Mouse (Mus musculus): ENCODE measurements around the gene Lgals7.
"Not testable (repeated sequence)": the region's sequence is repeated elsewhere in the genome, so short reads cannot be mapped to it uniquely, and the experiment has no call there.

Lgals7 gene

GRCm38 (mm10) chr7:28877155-28877554, 13.5 kb downstream of the Lgals7 start:
- in situ Hi-C loops (cut with MboI), result no loop called here

DNA sequence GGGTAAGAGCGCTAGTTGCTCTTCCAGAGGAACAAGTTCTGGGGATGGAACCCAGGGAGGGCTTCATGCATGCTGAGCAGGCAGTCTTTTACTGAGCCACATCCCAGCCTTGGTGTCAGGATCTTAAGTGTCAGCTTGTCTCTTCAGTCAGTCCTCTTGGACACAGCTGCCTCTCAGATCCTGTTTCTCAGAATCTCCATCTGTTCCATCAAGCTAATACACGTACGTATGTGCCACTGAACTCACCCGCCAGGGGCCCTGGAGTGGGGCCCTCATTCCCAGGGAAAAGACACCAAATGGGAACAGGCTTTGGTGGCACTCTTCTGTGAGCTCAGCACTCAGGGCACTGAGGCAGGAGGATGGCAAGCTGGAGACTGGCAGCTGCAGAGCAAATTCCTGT, 14.2 kb downstream of the Lgals7 start:
- in situ Hi-C loops (cut with MboI), result no loop called here

- in situ Hi-C loops (cut with MboI), result no loop called here
Measured at GRCm38 (mm10) chr7:28879606-28880005, 16.0 kb downstream of the Lgals7 start.

GRCm38 (mm10) chr7:28880554-28880953, 16.9 kb downstream of the Lgals7 start:
- in situ Hi-C loops (cut with MboI), result no loop called here

- in situ Hi-C loops (cut with MboI), result no loop called here
Measured at GRCm38 (mm10) chr7:28881199-28881598, 17.5 kb downstream of the Lgals7 start, which contains the start of gene Capn12. Capn12 (plus strand) TSS chr7:28881422.

- in situ Hi-C loops (cut with MboI), result no loop called here
Measured at GRCm38 (mm10) chr7:28883039-28883438, 19.4 kb downstream of the Lgals7 start.

DNA sequence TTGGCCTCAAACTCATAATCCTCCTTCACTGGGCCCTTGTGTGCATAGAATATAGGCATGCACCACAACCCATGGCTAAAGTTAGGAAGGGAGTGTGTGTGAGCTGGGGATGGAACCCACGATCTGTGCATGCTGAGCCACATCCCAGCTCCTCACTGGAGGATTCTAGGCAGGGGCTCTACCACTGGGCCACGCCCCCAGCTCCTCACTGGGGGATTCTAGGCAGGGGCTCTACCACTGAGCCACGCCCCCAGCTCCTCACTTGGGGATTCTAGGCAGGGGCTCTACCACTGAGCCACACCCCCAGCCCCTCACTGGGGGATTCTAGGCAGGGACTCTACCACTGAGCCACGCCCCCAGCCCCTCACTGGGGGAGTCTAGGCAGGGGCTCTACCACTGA, 20.1 kb downstream of the Lgals7 start:
- in situ Hi-C loops (cut with MboI), result not testable (repeated sequence)

DNA sequence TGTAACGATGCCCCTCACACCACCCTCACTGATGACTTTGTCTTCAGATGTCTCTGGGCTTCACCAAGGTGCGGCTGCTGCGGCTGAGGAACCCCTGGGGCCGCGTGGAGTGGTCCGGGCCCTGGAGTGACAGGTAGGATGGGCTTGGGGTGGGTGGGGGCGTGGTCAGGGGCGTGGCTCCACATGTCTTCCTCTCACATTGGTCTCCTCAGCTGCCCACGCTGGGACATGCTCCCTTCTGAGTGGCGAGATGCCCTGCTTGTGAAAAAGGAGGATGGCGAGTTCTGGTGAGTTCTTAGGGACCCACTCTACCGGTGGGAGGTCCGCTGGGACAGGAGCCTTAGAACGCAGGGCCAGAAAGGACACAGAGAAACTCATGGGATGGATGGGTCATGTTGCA, 22.8 kb downstream of the Lgals7 start:
- in situ Hi-C loops (cut with MboI), result no loop called here

DNA sequence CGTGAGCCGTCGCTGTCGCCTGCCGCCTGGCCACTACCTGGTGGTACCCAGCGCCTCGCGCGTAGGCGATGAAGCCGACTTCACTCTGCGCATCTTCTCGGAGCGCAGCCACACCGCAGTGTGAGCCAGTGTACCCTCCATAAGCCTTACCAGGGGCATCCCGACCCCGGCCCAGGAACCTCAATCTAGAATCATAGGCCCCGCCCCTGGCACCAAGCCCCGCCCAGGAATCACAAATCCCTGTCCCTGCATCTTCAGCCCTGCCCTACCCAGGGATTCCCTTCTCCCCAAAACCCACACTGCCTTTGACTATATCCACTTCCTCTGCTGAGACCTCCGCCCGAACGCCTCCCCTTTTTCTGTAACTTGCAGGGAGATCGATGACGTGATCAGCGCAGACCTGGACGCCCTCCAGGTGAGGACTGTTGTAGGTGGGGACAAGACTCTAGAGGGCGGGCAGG, 25.1 kb downstream of the Lgals7 start:
- in situ Hi-C loops (cut with MboI), result no loop called here

DNA sequence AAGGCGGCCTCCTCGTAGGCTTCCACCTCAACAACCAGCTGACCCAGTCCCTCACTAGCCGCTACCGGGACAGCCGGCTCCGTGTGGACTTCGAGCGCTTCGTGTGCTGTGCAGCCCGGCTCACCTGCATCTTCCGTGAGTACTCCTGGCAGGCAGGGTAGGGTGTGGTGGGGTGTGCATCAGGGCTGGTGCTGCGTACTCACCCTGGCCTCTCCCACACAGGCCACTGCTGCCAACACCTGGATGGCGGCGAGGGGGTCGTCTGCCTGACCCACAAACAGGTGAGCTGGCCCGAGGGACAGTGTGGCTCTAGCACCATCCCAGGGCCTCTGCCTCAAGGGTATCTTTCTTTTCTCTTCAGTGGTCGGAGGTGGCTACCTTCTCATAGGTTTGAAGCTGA, 28.9 kb downstream of the Lgals7 start:
- in situ Hi-C loops (cut with MboI), result no loop called here

- in situ Hi-C loops (cut with MboI), result no loop called here
Measured at GRCm38 (mm10) chr7:28893643-28894265, 30.1 kb downstream of the Lgals7 start.

DNA sequence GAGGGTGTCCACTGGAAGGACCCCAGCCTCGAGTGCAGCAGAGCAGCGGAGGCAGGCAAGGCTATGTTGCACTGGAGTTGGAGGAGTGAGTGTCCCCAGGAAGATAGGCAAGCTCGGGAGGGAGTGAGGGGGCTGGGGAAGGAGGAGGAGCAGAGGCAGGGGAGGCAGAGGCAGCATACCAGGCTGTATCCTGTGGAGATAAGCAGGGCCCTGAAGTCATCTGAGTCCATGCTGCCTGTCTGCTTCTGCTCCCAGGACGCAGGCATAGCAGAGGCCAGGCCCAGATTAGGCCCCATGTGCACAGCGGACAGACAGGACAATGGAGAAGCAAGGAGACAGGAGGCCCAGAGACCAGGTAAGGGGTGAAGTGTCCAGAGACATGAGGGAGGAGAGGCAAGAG, 31.3 kb downstream of the Lgals7 start:
- in situ Hi-C loops (cut with MboI), result no loop called here

GRCm38 (mm10) chr7:28897661-28898060, 34.0 kb downstream of the Lgals7 start:
- in situ Hi-C loops (cut with MboI), result no loop called here

DNA sequence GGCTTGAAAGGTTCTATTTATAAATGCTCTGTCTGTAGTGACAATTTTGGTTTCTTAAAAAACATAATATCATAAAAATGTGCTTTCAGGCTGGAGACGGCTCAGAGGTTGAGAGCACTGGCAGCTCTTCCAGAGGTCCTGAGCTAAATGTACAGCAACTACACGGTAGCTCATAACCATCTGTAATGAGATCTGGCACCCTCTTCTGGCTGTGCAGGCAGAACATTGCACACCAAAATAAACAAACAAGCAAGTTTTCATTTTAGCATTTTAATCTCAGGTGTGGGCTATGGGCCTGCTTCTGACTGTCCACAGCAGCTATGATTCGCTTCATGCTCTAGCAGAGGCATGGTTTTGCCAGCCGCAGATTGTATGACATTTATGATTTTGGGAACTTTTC, 36.3 kb downstream of the Lgals7 start:
- in situ Hi-C loops (cut with MboI), result no loop called here

DNA sequence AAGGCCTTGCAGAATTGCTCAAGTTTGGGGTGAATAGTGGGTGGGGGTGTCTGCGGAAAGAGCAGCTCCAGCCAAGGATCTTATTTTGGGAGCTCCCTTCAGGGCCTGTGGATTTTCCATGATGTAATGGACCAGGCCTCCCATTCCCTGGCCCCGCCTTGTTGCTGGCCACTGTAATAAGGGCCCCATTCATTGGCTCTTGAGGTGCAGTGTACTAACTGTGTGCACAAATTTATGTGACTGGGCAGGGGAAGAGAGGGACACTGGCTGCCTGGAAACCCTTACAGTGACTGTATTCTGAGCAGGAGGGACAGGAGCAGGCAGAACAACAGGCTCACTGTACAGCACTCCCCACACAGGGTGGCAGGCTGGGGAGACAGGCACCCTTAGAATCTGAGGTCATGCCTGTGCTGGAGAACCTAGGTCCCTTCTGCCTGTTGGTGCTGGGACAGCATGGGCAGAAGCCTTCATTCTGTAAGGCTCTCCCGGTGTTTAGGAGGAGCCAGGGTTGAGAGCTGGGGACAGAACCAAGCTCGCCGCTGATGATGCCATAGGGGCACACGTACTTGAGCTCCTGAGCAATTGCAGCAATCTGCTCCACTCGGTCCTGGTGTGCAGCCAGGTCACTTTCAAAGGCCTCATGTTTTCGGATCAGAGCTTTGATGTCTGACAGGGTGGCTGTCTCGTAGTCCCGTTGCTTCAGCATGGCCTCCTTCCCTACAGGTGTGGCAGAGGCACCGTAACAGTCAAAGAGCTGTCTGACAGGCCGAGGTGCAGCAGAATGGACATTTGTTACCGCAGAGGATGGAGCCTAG, 37.9 kb downstream of the Lgals7 start:
- in situ Hi-C loops (cut with MboI), result no loop called here

DNA sequence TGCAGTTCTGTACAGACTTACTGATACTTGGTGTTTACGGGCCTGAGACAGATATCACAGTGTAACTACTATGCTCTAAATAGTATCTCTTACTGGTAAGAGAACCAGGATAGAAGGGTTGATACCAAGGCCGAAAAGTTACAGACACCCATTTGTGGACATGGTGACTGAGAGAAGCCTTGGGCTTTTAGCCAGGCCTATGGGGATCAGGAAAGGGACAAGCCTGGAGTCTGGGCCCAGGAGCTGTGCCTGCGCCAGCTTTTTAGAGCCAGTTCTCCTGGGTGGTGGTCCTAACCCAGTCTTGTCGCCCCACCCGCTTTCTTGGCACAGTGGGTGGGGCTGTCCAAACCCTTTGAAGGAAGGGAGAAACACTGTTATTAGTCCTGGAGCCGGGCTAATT, 38.5 kb downstream of the Lgals7 start:
- in situ Hi-C loops (cut with MboI), result no loop called here

- in situ Hi-C loops (cut with MboI), result no loop called here
Measured at GRCm38 (mm10) chr7:28902809-28903208, 39.2 kb downstream of the Lgals7 start.

- in situ Hi-C loops (cut with MboI), result no loop called here
Measured at GRCm38 (mm10) chr7:28903778-28904177, 40.1 kb downstream of the Lgals7 start.

- in situ Hi-C loops (cut with MboI), result no loop called here
Measured at GRCm38 (mm10) chr7:28907195-28907594, 43.5 kb downstream of the Lgals7 start.

GRCm38 (mm10) chr7:28911632-28912031, 48.0 kb downstream of the Lgals7 start:
- in situ Hi-C loops (cut with MboI), result no loop called here

DNA sequence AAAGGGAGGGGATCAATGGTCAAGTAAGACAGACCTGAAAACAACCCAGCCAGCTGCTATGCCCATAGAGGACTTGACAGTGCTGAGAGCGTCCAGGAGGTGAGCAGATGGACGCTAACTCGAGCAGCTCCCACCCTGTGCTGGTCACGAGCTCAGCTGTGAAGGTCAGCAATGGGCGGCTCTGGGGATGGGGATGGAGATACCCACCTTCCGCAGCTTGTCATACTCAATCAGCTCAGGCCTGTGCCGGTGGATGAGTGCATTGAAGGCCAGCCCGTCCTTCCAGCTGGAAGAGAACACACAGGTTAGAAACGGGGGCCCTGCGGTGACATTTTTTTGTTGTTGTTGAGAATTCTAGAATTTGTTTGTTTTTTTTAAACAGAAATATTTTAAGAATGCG, 49.5 kb downstream of the Lgals7 start:
- in situ Hi-C loops (cut with MboI), result no loop called here
